Mouse (Mus musculus) inflammation-experienced regulatory T-cells, adult 16 weeks (primary cell): Measurements from ENCODE around the gene Tmprss11f. TPM values are rescaled to one million over a fixed set of nuclear protein-coding genes. Genes with fewer than 3 reads are reported as not detected.

ENCODE experiments used
- polyA plus RNA-seq: library from polyadenylated mRNA; unstranded; fragments of 100-300 nt; shearing (Covaris generic); gene quantifications from one replicate; pipeline ENCODE4 v1.2.1, GENCODE M21; 2017

The Tmprss11f gene
- not detected for polyA plus RNA-seq

GRCm38 (mm10) chr5:86632324-86632723, at the start of gene Tmprss11f:
TSS of gene Tmprss11f (minus strand) at chr5:86632424.

GRCm38 (mm10) chr5:86676262-86676661, 44.0 kb upstream of the Tmprss11f start, which contains the start of gene Tmprss11b:
TSS of gene Tmprss11b (minus strand) at chr5:86676362.

GRCm38 (mm10) chr5:86518500-86518899, 113.7 kb downstream of the Tmprss11f start, which contains the start of gene Tmprss11g:
TSS of gene Tmprss11g (minus strand) at chr5:86518600.

Other genes starting within 250 kb of the Tmprss11f start
- gene Tmprss11a, start 163.4 kb downstream of the Tmprss11f start, polyA plus RNA-seq, result not detected
- not detected for gene Tmprss11g, start 113.8 kb downstream of the Tmprss11f start, polyA plus RNA-seq
- gene Tmprss11b, start 43.9 kb upstream of the Tmprss11f start, polyA plus RNA-seq, result not detected
- gene Tmprss11e, start 113.4 kb upstream of the Tmprss11f start, polyA plus RNA-seq, result 0.63 TPM
- gene Ythdc1, start 171.8 kb upstream of the Tmprss11f start, polyA plus RNA-seq, result 31.2 TPM